Mouse (Mus musculus): ENCODE data around the gene Ppp1r2.

- TF ChIP-seq CTCF (IDR thresholded peaks at IDR 0.05; ENCODE audit: borderline replicate concordance, insufficient read depth, low read depth, low read length) = no peak
- no peak for TF ChIP-seq POLR2A (IDR thresholded peaks at IDR 0.05; ENCODE audit: borderline replicate concordance, insufficient read depth, low read length)
These were observed 28.2 kb upstream of the Ppp1r2 start for GRCm38 (mm10) chr16:31303276-31303675.

Data from cerebellum, adult 2 months (tissue).